Mouse (Mus musculus): ENCODE measurements around the gene Cd33. TPM values are rescaled to one million over a fixed set of nuclear protein-coding genes. Genes with fewer than 3 reads are reported as not detected.

Cd33 gene
- polyA plus RNA-seq (2014; fragmentation: Illumina TruSeq; extraction: RNeasy Lipid Tissue Mini Kit (QIAGEN cat#74804); ENCODE audit: low read depth, low replicate concordance), result 1.1 TPM

GRCm38 (mm10) chr7:43544225-43544977, at the start of gene Cd33:
TSS of gene Cd33 (minus strand) at chr7:43544428.

GRCm38 (mm10) chr7:43579440-43580171, 35.4 kb upstream of the Cd33 start, which contains the start of gene Zfp719:
TSS of gene Zfp719 (plus strand) at chr7:43579610.

GRCm38 (mm10) chr7:43562006-43562633, 17.9 kb upstream of the Cd33 start, which contains the start of gene Zfp658:
TSS of gene Zfp658 (plus strand) at chr7:43562256.

DNA sequence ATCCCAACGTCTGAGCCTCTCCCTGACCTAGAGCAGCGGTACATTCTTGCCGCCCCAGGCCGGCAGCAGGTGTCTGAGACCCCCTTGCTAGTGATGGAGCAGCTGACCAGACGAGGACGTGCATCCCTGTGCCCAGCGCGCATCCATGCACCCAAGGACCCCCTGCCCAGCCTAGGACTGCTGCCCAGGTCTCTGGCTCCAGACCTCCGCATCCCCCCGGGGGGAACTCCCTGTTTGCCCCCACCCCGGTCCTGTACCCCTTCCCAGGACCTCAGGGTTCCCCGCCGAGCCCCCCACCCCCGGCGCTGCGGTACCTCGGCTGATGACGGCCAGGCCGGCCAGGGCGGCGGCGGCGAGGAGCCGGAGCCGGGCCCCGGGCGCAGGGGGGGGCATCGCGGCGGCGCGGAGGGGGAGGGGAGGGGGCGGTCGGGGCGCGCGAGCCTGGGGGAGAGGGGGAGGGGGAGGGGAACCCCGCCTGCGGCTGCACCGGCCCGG, 54.5 kb downstream of the Cd33 start, which contains the start of gene Iglon5:
Iglon5 (minus strand) TSS at position 445 of the 495 bp plus-strand sequence.

Other genes starting within 250 kb of the Cd33 start
- gene Zfp715, start 231.1 kb downstream of the Cd33 start, polyA plus RNA-seq (2014; fragmentation: Illumina TruSeq; extraction: RNeasy Lipid Tissue Mini Kit (QIAGEN cat#74804); ENCODE audit: low read depth, low replicate concordance), result 21.3 TPM
- gene Siglecf, start 193.1 kb downstream of the Cd33 start, polyA plus RNA-seq (2014; fragmentation: Illumina TruSeq; extraction: RNeasy Lipid Tissue Mini Kit (QIAGEN cat#74804); ENCODE audit: low read depth, low replicate concordance), result not detected
- not detected for gene Siglecg, start 136.2 kb downstream of the Cd33 start, polyA plus RNA-seq (2014; fragmentation: Illumina TruSeq; extraction: RNeasy Lipid Tissue Mini Kit (QIAGEN cat#74804); ENCODE audit: low read depth, low replicate concordance)
- gene Lim2, start 116.8 kb downstream of the Cd33 start, polyA plus RNA-seq (2014; fragmentation: Illumina TruSeq; extraction: RNeasy Lipid Tissue Mini Kit (QIAGEN cat#74804); ENCODE audit: low read depth, low replicate concordance), result not detected
- gene Nkg7, start 107.4 kb downstream of the Cd33 start, polyA plus RNA-seq (2014; fragmentation: Illumina TruSeq; extraction: RNeasy Lipid Tissue Mini Kit (QIAGEN cat#74804); ENCODE audit: low read depth, low replicate concordance), result not detected
- gene Cldnd2, start 103.6 kb downstream of the Cd33 start, polyA plus RNA-seq (2014; fragmentation: Illumina TruSeq; extraction: RNeasy Lipid Tissue Mini Kit (QIAGEN cat#74804); ENCODE audit: low read depth, low replicate concordance), result not detected
- gene Etfb, start 100.3 kb downstream of the Cd33 start, polyA plus RNA-seq (2014; fragmentation: Illumina TruSeq; extraction: RNeasy Lipid Tissue Mini Kit (QIAGEN cat#74804); ENCODE audit: low read depth, low replicate concordance), result 62.5 TPM
- gene Gm45233, start 100.3 kb downstream of the Cd33 start, polyA plus RNA-seq (2014; fragmentation: Illumina TruSeq; extraction: RNeasy Lipid Tissue Mini Kit (QIAGEN cat#74804); ENCODE audit: low read depth, low replicate concordance), result not detected
- gene Vsig10l, start 81.3 kb downstream of the Cd33 start, polyA plus RNA-seq (2014; fragmentation: Illumina TruSeq; extraction: RNeasy Lipid Tissue Mini Kit (QIAGEN cat#74804); ENCODE audit: low read depth, low replicate concordance), result 0.32 TPM
- not detected for gene Iglon5, start 54.4 kb downstream of the Cd33 start, polyA plus RNA-seq (2014; fragmentation: Illumina TruSeq; extraction: RNeasy Lipid Tissue Mini Kit (QIAGEN cat#74804); ENCODE audit: low read depth, low replicate concordance)
- not detected for gene 4931406B18Rik, start 38.5 kb downstream of the Cd33 start, polyA plus RNA-seq (2014; fragmentation: Illumina TruSeq; extraction: RNeasy Lipid Tissue Mini Kit (QIAGEN cat#74804); ENCODE audit: low read depth, low replicate concordance)
- gene Zfp658, start 17.8 kb upstream of the Cd33 start, polyA plus RNA-seq (2014; fragmentation: Illumina TruSeq; extraction: RNeasy Lipid Tissue Mini Kit (QIAGEN cat#74804); ENCODE audit: low read depth, low replicate concordance), result 0.66 TPM
- 4.6 TPM for gene Zfp719, start 35.2 kb upstream of the Cd33 start, polyA plus RNA-seq (2014; fragmentation: Illumina TruSeq; extraction: RNeasy Lipid Tissue Mini Kit (QIAGEN cat#74804); ENCODE audit: low read depth, low replicate concordance)
- not detected for gene Zfp819, start 62.7 kb upstream of the Cd33 start, polyA plus RNA-seq (2014; fragmentation: Illumina TruSeq; extraction: RNeasy Lipid Tissue Mini Kit (QIAGEN cat#74804); ENCODE audit: low read depth, low replicate concordance)
- not detected for gene Ceacam18, start 90.3 kb upstream of the Cd33 start, polyA plus RNA-seq (2014; fragmentation: Illumina TruSeq; extraction: RNeasy Lipid Tissue Mini Kit (QIAGEN cat#74804); ENCODE audit: low read depth, low replicate concordance)
- 1.3 TPM for gene Siglece, start 115.7 kb upstream of the Cd33 start, polyA plus RNA-seq (2014; fragmentation: Illumina TruSeq; extraction: RNeasy Lipid Tissue Mini Kit (QIAGEN cat#74804); ENCODE audit: low read depth, low replicate concordance)
- 1.0 TPM for gene Ctu1, start 127.6 kb upstream of the Cd33 start, polyA plus RNA-seq (2014; fragmentation: Illumina TruSeq; extraction: RNeasy Lipid Tissue Mini Kit (QIAGEN cat#74804); ENCODE audit: low read depth, low replicate concordance)
- gene Klk14, start 146.0 kb upstream of the Cd33 start, polyA plus RNA-seq (2014; fragmentation: Illumina TruSeq; extraction: RNeasy Lipid Tissue Mini Kit (QIAGEN cat#74804); ENCODE audit: low read depth, low replicate concordance), result not detected
- not detected for gene Klk13, start 168.1 kb upstream of the Cd33 start, polyA plus RNA-seq (2014; fragmentation: Illumina TruSeq; extraction: RNeasy Lipid Tissue Mini Kit (QIAGEN cat#74804); ENCODE audit: low read depth, low replicate concordance)
- gene Klk12, start 224.5 kb upstream of the Cd33 start, polyA plus RNA-seq (2014; fragmentation: Illumina TruSeq; extraction: RNeasy Lipid Tissue Mini Kit (QIAGEN cat#74804); ENCODE audit: low read depth, low replicate concordance), result not detected
- gene Klk11, start 230.2 kb upstream of the Cd33 start, polyA plus RNA-seq (2014; fragmentation: Illumina TruSeq; extraction: RNeasy Lipid Tissue Mini Kit (QIAGEN cat#74804); ENCODE audit: low read depth, low replicate concordance), result not detected
- not detected for gene Klk10, start 236.6 kb upstream of the Cd33 start, polyA plus RNA-seq (2014; fragmentation: Illumina TruSeq; extraction: RNeasy Lipid Tissue Mini Kit (QIAGEN cat#74804); ENCODE audit: low read depth, low replicate concordance)
- gene Klk9, start 247.5 kb upstream of the Cd33 start, polyA plus RNA-seq (2014; fragmentation: Illumina TruSeq; extraction: RNeasy Lipid Tissue Mini Kit (QIAGEN cat#74804); ENCODE audit: low read depth, low replicate concordance), result not detected

All from liver, adult 10 weeks (tissue).